Mouse (Mus musculus) lung, postnatal 4 days (tissue): ENCODE measurements at regions not wholly inside any gene's neighbourhood (a gene's known extent, or its start where the extent isn't known, plus 50 kb on each side); places are given as distances from the start of the nearest gene placed in this dataset.

Source experiments
- DNase-seq, 2 experiments: peaks; one replicate each; pipeline ENCODE4 v3.0.0; 2021

DNA sequence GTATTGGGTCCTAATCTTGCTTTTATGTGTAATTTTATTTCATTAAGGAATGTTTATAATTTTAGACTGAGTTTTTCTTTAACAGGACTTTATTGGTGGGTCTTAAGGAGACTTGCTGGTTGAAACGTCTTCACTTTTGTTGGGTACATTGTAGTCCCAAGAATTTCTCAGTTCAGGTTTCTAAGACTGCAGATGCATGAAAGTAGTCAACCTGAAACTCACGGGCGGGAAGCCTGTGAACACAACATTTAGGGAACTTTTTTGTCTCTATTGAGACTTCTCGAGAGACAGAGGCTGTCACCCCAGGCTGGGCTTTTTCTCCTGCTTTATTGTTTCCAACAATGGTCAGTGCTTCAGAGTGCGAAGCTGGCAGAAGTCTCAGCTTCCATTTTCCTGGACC is 152.5 kb upstream of the Ankrd55 start:
- DNase-seq: no peak

DNA sequence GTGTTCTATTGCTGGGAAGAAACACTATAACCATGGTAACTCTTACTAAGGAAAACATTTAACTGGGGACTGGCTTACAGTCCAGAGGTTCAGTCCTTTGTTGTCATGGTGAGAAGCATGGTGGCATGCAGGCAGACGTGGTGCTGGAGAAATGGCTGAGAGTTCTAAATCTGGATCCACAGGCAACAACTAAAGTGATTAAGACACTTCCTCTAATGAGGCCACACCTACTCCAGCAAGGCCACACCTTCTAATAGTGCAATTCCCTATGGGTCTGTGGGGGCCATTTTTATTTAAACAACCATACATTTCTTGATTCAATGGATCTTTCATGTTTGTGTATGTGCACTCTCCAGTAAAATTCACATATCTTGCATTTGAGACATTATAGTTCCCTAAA is 151.4 kb upstream of the Ankrd55 start:
- no peak for DNase-seq

DNA sequence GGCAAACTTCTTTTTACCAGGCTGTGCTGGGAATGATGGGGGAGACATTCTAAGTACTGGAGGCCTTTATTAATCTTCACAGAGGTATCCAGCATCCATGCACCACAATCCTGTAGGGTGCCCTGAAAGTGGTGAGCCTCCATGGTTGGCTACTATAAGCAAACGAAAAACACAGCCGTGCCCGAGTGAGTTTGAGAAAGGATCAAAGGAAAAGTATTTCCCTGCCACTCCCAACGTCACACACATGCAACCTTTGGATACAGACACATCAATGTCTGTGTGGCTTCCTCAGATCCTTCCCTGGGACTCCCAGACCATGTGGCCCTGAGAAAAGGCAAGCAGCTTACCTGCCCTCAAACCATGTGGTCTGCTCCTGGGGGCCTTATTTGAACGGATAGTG is 147.4 kb upstream of the Ankrd55 start:
- no peak for DNase-seq

DNA sequence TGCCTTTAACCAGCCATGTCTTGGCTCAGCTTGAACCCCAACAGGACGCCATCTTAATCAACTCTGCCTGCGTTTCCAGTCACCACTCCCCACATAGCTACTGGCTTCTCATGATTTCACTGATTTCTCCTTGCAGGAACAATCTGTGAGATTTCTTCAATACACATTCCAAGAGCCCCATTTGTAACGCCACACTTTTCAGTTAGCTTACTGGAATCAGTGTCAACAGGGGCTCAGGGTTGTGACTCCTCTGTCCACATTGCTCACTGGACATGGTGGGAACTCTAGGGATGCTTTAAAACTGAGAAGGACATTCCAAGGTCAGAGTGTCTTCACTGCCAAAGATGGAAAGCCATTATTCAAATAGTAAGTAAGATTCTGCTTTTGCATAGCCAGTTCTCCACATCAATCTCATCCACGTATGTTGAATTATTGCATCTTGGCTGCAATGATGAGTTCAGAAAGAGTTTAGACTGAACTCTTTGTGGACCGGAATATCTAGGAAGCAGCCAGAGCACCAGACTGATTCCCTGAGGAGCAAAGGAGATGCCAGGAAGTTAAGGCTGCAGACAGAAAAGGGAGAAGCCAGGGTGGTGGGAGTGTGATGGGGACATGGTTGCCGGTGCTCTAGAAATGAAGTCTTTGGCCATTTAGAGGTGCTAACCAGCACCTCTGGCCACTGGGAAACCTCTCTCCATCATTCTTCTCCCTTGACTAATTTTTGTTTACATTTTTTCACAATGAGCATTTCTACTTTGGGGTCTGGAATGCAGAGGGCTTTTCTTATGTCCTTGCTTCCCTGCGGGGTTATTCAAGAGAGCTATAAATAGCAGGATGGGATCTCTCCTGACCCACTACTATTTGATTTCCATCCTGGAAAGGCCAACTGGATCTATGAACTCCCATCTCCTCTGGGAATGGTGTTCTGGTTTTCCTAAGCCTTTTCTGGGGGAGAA is 143.6 kb upstream of the Ankrd55 start:
- no peak for DNase-seq

DNA sequence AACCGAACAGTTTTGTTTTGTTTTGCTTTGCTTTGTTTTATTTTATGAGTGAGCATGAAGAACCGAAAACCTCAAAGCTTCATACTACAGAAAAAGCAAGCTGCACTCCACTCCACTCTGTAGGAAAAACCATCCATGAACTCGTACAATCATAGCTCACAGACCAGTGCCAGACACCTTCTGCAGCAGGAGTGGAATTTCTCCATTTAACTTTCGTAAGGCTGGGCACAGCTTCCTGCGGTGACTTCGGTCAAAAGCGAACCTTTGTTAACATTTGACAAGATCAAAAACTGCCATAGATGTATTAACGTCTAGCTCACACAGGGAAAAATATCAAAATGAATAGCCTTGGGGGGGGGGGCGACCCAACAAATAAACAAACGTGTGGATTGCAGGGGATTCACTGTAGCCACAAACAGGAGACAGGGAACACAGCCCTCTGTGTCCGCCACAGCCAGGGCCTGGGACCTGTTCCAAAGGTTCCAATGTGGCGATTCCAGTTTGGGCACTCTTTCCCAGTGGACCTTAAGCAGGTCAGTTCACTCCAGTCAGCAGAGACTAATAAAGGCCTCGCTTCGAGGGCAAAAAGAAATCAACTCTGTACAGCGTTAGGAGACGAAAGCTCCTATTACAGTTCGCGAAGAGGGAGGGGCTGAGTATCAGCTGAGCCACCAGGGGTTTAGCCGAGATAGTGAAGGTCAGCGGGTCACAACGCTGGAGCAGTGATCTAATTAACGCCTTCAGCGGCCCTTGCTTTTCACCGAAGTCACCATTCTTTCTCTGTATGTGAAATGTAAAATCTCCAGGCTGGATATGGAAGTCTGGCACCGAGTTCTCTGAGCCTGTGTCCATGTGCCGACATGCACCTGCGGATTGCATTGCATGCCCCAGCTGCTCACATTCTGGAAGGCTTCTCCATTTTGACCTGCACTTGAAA is 135.4 kb upstream of the Ankrd55 start:
- DNase-seq: peak; percentile 67

DNA sequence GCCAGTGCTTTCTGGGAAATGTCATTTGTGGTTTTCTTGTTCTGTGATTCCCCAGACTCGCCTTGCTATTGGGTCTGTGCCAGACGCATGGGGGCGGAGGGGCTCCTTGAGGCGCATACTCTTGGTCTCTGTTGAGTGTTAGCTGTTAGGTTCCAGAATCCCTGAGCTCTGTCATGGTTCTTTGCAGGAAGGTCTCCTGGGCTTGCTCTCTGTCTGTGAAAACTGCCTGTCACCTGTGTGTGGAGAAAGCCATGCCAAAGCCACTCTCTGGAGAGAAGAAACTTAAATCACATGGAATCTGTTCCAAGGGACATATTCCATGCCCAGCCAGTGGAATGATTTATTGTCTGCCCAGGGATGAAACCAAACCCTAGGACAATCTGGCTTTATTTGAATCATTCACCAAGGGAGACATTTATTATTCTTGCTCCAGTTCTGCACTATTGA is 134.5 kb upstream of the Ankrd55 start:
- peak; percentile 30 to 43 for DNase-seq

DNA sequence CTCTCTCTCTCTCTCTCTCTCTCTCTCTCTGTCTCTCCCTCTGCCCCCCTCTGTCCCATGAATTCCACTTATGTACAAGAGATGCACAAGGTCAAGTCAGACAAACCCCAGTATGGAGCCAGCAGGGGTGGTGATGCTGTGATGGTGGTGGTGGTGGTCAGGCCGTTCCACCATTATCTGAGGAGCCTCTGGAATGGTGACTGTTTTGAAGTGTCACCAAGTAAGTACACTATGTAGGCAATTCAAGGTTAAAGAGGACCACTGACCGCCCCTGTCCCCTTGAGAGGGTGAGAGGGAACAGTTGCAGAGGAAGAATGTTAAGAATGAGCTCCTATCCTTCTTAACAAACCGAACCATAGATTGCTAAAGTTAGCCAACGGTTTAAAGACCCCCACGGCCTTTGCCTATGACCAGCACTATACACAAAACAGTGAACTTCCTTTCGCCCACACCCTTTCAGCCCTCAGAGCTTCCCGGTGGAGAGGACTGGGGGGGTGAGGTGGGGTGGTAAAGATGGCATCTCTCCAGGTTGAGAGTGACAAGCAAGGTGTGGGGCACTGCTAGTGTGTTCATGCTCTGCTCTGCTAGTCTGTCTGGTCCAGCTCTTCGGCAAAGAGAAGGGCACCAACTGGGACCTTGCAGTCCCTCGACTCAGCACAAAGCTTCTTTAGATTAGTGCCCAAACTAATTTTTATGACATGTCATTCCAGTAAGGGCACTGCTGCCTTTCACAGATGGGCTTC is 128.7 kb upstream of the Ankrd55 start:
- DNase-seq: no peak

DNA sequence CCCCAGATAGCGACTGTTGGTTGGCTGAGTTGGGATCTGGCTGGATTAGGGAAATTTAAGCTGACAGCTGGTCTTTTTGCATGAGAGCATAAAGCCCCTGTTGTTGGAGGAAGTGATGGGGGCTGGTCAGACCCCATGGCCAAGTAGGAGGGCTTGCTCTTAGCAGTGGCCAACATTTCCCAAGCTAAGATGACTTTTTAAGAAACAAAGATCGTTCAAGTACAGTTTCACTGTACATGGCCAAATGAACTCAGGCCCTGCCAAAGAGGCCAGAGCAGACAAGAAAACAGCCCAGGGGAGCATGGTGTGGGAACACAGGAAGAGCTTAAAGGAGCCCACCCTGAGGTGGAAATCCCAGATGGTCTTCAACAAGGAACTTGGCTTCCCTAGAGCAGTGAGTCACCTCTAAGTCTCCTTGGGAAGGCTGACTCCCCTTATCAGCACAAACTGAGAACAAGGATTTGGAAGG is 128.0 kb upstream of the Ankrd55 start:
- peak in 1 of 2 experiments; percentile 48 for DNase-seq

DNA sequence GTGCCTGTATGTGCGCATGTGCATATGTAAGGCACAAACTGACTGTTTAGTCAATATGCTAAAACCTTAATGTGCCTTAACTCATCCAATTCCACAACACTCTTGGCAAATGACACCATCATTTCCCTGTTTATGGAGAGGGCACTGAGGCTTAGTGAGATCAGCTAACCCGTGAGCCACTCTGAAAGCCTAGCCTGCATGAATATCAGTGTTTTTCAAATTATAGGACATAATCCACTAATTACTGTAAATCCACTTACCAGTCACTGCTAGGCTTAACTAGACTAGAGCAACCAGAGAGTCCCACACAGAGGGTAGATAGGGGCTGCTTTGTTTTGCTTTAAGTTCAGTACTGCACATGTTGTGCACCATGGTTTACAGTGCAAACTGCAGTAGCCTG is 127.5 kb upstream of the Ankrd55 start:
- DNase-seq: no peak

DNA sequence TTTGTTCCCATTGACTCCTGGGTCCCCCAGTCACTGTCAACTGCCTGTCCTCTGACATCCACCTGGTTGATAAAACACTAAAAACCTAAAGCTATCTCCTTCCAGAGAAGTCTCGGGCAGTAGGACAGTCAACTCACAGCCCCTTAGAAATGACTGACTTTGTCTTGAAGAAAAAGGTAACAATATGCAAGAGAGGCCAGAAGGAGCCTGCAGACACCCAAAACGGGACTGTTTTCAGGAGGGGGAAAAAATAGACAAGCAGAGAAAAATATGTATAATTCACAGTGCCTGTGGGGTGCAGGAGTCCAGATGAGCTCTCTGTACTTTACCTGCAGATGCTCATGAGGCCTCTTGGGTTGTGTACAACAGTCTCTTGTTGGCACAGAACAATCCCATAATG is 126.4 kb upstream of the Ankrd55 start:
- DNase-seq: no peak

DNA sequence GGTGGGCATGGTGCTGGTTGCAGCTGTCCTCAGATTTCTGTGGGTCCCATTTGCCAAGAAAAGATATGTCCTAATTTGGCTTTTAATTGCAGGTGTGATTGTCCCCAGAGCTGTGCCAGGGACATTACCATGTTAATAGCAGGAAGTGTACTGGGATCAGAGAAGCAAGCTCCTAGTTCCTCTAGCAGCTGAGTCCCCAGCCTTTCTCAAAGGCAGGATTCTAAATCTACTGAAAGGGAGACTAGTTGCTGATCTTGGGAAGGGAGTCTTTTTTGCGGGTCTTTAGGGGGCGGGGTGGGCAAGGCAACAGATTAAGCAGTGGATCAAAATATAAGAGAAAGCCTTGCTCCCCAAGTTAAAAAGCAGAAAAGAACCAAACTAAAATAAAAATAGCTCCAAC is 122.3 kb upstream of the Ankrd55 start:
- DNase-seq: no peak

DNA sequence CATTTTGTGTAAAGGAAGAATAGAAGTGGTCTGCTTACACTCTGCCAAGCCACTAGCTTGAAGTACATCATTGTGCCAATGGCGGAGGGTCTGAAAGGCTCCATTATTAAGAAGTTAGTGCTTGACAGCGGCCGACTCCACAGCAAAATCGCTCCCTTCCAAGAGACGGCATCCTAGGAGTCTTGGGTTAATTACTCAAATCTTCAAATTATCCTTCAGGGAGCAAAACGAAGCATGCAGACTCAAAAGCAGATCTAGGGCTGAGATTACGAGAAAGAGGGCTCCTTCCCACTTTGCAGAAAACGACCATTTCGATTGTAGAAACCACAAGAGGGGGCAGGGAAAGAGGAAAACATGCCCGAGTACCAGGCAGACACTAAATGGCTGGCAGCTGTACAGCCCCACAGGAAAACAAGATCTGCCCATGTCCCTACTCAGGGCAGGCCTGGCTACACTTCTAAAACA is 121.9 kb upstream of the Ankrd55 start:
- no peak for DNase-seq

DNA sequence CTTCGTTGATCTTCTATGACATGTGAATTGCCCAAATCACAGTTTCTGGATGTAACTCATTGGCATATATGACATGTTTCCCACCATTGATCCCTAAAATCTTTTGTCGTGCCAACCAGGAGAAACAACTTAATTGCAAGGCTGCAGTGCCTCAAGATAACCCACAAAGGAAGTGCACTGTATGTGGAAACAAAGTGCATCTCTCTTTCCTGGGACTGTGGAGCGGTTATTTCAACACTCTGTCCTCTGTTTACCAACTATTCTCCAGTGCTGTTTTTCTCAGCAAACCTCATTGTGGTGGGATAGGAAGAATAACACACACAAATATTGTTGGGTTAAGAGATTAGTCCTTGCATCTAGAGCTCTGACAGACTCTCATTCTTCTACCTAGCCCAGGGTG is 119.8 kb upstream of the Ankrd55 start:
- no peak for DNase-seq

DNA sequence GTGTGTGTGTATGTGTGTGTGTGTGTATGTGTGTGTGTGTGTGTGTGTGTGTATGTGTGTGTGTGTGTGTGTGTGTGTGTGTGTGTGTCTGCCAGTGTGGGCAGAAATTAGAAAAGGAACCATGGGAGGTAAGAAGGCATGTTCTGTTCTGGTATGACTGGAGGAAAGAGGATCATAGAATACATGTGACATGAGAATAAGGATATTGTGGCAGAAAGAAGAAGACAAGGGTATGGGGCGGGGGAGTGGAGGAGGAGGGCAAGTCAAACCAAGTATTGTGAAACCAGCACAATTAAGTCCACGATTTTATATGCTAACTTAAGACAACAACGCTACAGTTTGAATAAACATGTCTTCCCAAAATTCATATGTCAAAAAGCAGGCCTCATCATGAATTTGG is 117.4 kb upstream of the Ankrd55 start:
- no peak for DNase-seq

DNA sequence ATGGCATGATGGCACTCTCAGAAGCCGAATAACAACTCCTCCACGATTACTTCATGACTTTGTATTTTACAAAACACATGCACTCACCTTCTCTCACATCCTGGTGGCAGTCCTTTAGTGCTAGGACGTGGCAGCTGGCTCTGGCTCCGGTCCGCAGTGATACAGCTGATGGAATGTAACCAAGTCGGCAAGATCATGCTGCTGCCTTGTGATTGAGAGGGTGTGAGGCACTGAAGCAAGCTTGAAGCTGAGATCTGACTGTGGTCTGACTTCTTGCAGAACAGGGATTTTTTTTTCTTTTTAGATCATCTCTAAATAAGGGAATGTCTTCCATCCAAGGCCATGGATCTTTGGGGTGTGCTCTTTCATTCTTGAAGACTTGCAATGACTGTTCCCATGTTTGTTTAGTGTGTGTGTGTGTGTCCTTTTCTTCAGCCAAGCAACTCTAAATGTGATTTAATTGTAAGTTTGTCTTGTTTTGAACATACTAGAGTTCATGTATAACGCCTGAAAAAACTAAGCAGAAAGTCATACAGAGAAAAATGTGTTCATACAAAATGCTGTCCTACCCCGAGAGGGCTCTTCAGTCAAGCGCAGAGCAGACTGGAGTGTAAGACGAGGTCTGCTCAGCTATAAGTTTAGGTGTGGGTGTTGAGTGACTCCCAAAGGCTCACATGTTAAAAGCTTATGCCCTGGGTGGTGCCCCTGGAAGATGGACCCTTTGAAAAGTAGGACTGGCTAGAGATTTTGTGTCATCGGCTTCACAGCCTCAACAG is 116.1 kb upstream of the Ankrd55 start:
- peak; percentile 58 to 84 for DNase-seq

DNA sequence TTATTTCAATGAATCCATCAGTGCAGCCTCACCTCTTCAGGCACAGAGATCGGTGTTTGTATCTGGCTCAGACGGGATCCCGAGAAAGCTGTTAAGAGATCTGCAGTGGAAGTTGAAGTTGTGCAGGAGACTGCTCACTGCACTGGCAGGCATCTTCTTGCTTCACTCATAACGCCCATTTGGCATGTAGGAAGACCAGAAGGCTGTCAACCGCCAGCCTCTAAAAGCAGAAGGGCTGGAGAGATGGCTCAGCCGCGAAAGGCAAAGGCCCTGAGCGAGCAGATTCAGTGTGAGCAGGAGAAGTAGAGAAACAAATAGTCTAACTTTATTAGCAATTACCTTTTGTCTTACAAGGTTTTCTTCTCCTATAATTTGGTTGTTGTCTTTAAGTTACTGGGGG is 114.3 kb upstream of the Ankrd55 start:
- DNase-seq: no peak

DNA sequence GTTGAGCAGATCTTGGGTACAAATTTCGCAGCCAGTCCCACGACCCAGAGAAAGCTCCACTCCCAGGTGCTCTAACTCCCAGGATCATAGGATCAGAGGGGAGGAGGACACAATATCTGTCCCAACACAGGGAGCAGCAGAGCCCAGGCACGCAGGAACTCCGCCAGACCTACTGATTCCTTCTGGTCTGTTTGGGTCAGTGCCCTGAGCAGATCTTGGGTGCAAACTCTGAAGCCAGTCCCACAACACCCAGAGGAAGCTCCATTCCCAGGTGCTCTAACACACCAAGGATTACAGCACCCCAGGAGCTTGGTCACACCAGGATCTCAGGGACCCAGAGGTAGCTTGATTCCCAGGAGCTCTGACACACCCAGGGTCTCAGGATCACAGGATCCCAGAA is 110.2 kb upstream of the Ankrd55 start:
- no peak for DNase-seq

DNA sequence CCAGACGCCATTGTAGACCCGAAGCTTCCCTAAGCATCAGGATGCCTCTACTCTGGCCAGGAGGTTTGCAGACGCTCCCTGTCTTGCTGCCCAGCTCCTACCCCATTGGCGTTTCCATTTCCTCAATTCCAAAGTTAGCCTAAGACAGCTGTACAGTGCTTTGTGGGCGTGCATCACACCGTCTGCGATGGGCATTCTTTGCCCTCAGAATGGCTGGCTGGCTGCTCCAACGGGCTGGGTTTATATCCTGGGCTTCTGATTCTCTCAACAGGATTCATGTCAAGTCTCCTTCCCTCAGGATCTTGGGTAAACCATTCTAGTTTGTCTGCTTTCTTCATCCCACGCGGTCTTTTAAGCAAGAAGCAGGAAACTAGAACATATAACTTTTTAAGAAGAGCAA is 104.3 kb upstream of the Ankrd55 start:
- DNase-seq: no peak

DNA sequence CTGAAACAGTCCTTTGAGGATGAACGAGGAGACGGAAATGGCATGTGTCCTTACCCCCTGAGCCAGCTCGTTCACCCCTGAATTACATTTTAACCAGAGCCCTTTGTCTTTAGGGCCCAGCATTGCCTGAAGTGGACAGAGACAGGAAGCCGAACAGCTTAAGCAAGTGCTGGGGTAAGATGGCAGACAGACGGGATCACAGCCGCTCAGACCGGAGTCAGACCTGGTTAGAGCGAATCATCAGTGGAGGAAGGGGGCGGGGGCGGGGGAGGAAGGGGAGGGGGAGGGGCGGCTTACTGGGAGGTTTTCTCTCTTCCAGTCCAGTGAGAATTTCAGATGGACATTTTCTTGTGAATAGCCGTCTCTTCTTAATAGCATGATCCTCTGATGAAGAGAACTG is 103.1 kb upstream of the Ankrd55 start:
- DNase-seq: no peak

DNA sequence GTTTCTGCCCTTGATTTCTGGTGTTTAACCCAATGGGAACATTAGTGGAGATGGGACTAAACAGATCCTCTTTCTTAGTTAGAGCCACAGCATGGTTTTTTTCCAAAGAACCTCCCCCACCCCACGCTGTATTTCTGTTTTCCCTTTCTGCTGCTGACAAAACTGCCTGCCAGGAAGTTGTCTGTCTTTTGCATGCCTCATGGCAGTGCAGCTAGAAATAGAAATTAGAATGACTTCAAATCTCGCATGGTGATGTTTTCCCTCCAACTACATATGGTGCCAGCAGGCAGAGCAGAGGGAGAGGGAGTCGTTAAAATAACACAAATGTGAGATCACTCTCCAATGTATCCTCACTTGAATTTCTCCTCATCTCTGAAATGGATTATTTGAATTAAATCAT is 101.0 kb upstream of the Ankrd55 start:
- DNase-seq: no peak

DNA sequence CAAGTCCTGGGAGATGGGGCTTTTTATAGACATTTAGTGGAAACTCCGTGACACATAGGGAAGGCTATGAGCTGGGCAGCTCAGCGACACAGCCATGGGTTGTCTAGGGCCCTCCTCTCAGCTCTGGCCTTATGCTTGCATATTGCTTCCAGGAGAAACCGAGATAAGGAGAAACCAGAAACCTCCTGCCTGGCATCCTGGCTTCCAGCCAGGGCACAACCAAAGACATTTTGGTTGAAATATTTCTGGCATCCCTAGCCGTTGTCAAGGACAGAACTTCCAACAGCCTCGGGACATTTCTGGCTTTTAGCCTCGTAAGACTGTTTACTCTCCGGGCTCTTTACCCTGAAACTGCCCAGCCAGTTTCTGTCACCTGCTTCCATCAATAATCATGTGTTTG is 99.9 kb upstream of the Ankrd55 start:
- DNase-seq: peak; percentile 64 to 80
